Mouse (Mus musculus) natural killer cell, adult 2 months (primary cell): ENCODE data around the gene Vrk3.

Experiments
- DNase-seq, 2 experiments: peaks; one replicate each; pipeline ENCODE4 v3.0.0; 2022; ENCODE audit warnings: low spot score in 2 of 2

Vrk3 gene

DNA sequence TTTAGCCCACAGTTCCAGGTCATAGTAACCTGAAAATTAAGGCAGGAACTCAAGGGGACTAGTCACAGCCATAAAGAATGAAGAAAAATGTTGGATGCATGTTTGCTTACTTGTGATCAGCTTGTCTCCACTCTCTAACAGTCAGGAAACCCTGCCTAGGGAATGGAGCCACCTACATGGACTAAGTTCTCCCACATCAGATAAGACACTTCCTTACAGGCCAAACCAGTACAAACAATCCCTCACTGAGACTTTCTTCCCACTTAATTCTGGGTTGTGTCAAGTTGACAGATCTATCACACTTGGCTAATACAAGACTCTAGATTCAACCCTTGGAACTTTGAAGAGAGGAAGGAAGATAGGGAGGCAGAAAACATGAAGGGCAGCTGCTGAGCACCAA, 12.2 kb downstream of the Vrk3 start:
- DNase-seq, result no peak

DNA sequence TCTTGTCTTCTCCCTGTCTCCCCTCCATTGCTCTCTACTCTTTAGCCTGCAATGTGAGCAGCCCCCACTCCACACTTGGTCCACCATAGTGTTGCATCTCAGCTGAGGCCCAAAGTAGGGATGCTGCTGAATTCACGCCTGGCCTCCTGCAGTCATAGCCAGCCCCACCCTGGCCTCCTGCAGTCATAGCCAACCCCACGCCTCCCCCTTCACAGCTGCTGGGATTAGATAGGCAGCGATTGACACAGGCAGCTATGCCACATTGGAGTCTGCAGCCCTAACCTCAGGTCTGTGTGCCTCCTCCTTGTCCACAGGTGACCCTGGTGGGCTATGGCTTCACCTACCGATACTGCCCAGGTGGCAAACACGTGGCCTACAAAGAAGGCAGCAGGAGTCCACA, 19.9 kb downstream of the Vrk3 start:
- DNase-seq, result no peak

DNA sequence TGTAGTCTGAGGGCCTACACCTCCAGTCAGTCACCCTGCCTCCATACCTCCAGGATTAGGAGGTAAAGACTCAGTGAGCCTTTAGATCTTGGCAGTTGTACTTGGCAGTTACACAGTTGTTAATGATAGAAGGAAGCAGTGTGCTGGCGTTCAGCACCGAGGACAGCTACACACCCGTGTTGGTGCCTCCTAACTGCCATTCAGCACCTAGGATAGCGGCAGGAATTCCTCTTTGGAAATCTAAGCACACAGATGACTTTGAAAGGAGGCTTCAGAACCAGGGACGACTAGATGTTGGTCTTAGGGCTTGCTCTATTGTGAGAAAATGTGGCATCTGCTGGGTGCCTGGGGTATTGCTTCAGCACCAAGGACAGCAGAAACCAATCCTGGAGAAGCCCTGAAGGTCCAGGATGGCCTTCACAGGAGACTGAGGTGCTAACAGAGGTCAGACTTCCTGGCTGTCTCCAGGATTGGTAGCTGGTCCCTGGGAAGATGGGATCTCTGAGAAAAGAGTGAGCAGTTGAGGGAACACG, 21.9 kb downstream of the Vrk3 start:
- no peak for DNase-seq

GRCm38 (mm10) chr7:44772591-44773204, 24.5 kb downstream of the Vrk3 start:
- DNase-seq, result peak; percentile 13 to 16

DNA sequence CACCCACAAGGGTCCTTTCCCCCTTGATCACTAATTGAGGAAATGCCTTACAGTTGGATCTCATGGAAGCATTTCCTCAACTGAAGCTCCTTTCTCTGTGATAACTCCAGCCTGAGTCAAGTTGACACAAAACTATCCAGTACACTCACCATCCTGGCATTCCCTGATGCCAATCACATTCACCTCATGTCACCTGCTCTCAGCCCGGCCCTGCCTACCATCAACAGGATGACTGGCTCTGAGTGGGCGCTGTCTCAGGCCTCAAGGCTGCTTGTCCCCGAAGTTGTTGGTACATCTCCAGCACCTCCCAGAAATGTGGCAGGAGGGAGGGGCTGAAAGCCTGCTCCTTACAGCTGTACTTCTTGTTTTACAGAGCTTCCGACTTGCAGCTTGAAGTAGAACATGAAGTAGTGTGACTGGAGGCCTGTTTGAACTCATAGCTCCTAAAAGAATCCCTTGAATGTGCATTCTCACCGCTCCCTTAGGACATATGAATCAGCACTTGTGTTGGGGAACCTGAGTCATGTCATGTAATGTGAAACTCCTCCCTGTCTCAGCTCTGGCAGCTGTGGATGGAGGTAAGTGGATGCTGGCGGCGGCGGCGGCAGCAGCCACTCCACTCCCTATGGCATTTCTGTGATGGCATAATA, 28.8 kb downstream of the Vrk3 start:
- DNase-seq, result no peak

DNA sequence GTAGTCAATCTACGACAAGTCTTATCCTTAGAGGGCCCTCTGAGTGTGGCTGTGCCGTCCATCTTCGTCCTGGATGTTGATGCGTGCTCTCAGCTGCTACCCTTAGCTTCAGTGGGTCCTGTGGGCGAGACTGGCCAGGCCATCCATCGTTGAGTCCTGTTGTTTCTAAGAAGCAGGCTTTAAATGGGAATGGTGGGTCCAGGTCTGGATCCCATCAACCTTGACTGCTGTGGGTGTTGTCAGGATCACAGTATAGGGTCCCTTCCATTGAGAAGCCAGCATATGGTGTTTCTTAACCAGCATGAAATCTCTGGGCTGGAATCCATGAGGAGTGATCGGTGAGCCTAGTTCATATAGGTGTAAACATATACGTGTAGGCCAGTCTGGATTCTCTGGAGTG, 31.9 kb downstream of the Vrk3 start:
- no peak for DNase-seq

DNA sequence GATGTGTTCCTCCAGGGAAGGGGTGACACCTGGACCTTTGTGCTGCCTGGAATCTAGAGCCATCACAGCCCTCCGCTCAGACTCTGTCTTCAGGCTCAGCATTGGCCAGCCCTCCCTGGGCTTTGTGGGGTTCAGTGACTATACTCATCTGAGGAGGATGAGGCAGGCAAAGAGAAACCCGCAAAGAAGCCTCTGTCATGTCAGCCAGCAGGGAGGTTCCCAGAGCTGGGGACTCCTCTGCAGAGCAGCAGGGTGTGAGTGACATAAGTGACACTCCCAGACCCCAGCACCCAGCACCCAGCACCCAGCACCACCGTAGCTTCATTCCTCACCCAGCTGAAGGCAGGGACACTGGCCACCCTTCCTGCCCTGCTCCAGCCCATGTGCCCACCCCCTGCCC, 41.3 kb downstream of the Vrk3 start:
- DNase-seq, result no peak

- DNase-seq, result no peak
Measured at GRCm38 (mm10) chr7:44790066-44790465, 41.9 kb downstream of the Vrk3 start.

DNA sequence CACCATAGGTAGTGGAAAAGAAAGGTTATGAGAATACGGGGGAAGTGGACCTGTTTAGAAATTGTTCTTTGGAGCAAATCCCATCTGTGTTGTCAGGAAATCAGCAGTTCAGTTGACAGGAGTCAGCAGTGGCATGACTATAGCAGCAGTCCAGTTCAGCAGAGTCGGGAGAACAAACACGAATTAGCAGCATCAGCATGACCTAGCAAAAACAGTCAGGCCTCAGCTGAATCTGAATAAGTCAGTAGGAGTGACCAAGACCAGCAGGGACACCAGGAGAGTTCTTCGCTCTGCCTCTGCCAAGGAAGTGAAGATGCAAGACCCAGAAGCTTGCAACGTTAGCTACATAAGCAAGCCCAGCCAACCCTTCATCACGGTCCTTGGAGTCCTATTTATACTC, 44.6 kb downstream of the Vrk3 start:
- no peak for DNase-seq

- DNase-seq, result no peak
Measured at GRCm38 (mm10) chr7:44808927-44809326, 60.7 kb downstream of the Vrk3 start.

DNA sequence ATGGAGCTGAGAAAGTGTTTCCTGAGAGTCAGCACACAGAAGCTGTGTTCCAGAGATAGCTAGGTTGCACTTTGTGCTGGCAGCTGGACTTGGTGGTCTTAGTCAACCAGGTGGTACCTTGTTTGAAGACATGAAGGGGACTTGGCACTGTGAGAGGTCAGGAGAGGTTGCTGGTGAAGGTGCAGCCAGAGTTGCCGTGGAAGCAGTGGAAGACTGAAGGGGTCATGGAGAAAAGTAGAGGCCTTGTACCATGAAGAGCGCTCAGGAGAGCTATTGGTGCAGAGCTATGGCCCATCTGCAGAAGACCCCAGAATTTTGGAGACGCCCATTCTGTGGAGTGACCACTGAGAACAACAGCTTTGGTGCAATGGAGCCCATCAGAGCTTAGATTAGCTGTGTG, 61.3 kb downstream of the Vrk3 start:
- DNase-seq, result no peak

GRCm38 (mm10) chr7:44810365-44810764, 62.2 kb downstream of the Vrk3 start:
- DNase-seq, result no peak

DNA sequence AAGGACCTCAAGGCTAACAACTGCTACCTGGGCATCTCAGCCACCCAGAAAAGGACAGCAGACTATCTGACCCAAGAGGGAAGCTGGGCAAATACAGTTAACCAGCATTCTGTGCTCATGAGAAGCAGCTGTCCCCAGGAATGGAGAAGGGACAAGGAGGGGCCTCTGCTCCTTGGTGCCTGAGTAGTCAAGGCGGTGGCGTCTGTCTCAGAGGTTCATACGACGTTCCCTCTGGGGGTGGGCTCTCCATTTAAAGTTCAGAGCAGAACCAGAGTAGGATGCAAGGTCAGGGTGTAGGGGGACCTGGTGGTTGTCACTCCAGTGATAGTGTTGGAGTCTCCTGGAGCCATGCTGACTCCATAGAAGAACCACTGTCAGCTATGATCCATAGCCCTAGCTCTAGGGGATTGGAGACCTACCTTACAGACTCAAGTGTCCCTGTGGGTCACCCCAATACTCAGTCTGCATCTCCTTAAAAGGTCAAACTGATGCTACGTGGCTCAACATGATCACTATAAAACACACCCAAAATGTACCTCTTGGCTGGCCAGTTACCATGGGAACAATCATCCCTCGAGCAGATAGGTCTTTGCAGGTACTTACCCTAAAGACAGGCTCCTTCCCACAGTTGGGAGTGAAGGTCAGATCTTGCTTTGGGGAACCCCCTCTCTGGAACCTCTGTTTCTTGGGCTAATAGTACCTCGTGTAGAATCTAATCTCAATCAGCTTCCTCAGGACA, 62.8 kb downstream of the Vrk3 start:
- no peak for DNase-seq

- DNase-seq, result no peak
Measured at GRCm38 (mm10) chr7:44812651-44813325, 64.6 kb downstream of the Vrk3 start.

GRCm38 (mm10) chr7:44813985-44814384, 65.8 kb downstream of the Vrk3 start:
- no peak for DNase-seq

GRCm38 (mm10) chr7:44814423-44814822, 66.2 kb downstream of the Vrk3 start:
- DNase-seq, result no peak

DNA sequence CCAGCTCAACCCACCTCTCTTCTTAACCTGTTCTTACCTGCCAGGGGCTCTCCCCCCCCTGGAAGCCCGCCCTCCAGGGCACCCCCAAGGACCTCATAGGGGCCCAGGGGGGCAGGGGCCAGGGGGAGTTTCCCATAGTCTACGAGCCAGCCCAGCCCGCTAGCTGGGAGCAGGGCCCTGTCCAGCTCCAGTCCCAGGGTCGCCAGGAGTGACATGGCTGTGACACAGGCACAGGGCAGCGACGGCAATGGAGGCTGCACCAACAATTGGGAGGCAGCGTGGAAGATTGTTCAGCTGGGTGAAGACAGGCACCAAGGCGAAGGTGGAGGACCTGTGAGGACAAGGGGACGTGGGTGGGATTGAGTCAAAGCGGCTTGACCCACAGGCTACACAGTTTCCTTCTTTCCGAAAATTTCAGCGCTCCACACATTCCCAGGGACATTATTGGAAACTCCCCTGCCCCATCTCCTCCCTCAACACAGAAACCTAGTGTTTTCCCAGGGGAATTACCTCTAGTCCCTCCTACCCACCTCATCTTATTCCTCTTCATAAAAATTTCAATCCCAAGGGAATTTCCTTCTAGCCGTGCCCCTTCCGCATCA, 66.8 kb downstream of the Vrk3 start:
- no peak for DNase-seq

GRCm38 (mm10) chr7:44815721-44816469, 67.7 kb downstream of the Vrk3 start, which contains the start of the genes Nup62 and Il4i1:
Gene Nup62 (plus strand): TSS chr7:44816088.
Gene Il4i1 (plus strand): TSS chr7:44816387.
- DNase-seq, result peak; percentile 99

DNA sequence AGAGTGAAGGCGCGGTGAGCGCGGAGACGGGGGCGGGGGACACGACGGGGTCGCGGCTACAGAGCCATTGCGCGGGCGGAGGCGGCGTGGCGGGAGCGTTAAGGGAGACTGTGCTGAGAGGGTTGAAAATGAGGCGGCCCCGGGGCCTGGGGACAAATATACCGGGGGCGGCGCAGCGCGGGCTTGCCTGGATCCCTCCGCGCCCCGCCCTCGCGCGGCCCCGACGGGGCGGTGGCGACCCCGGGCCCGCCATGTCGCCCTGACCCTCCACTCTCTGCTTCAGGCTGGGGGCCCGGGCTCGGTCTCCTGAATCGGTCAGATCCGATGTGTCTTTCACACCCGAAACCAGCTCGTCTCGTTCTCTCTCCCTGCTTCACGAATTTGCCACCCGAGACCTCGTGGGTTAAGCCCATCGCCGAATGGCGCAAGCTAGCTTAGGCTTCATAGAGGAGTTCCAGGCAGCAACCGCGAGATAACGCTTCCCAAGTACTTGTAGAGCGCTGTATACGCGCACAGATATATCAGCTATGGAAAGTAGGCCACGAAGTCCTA, 68.3 kb downstream of the Vrk3 start, which contains the start of gene Atf5:
Gene Atf5, minus strand, starts transcription at position 189 of the 552 bp plus-strand sequence.
- peak in 1 of 2 experiments; percentile 40 for DNase-seq

- DNase-seq, result no peak
Measured at GRCm38 (mm10) chr7:44817441-44817840, 69.2 kb downstream of the Vrk3 start.

GRCm38 (mm10) chr7:44818164-44818563, 70.0 kb downstream of the Vrk3 start:
- DNase-seq, result no peak
